In genomic region chr13:59997431-59997830, GRCm38 (mm10) we compare ENCODE assay signal across 19 mouse cellular contexts.
"Had no signal": no experiment of that assay in that cellular context is flagged by ENCODE, and none has a peak within 500 bp of the region (broad histone marks: within the 10 kb centered on the region; RNA-seq: fewer than 3 reads in every experiment).

No protein-coding gene starts in this region.

- ATAC-seq: intestine, embryonic 16.5 days; midbrain, embryonic 13.5 days; midbrain, embryonic 16.5 days had no signal

- H3K27me3 ChIP-seq: liver, embryonic 13.5 days; megakaryocyte, embryonic 14.5 days; midbrain, embryonic 13.5 days; neural tube, embryonic 13.5 days had no signal

- H3K9me3 ChIP-seq: liver, embryonic 13.5 days; megakaryocyte, embryonic 14.5 days; midbrain, embryonic 10.5 days; neural tube, embryonic 13.5 days had no signal

- H3K4me1 ChIP-seq: liver, embryonic 13.5 days; megakaryocyte, embryonic 14.5 days; neural tube, embryonic 13.5 days had no signal

- H3K4me3 ChIP-seq: layer of hippocampus, adult 2 months; liver, embryonic 13.5 days; megakaryocyte, embryonic 14.5 days; midbrain, embryonic 10.5 days; midbrain, embryonic 13.5 days; myocyte; neural tube, embryonic 13.5 days had no signal

- H3K27ac ChIP-seq: kidney, postnatal 0 days; layer of hippocampus, adult 2 months; liver, embryonic 13.5 days; midbrain, embryonic 10.5 days; midbrain, embryonic 13.5 days; neural tube, embryonic 13.5 days; stomach, postnatal 0 days had no signal

- H3K4me2 ChIP-seq: liver, embryonic 13.5 days; midbrain, embryonic 13.5 days; neural tube, embryonic 13.5 days had no signal

- H3K9ac ChIP-seq: liver, embryonic 13.5 days; midbrain, embryonic 13.5 days; neural tube, embryonic 13.5 days had no signal

- DNase-seq: kidney, adult 2 months; kidney, postnatal 25 days; layer of hippocampus, adult 9-11 months; liver, embryonic 13.5 days; lung, adult 2 months; lung, postnatal 14 days; retina, postnatal 1 day; right cerebral cortex, postnatal 25 days; thymus, postnatal 25 days had no signal

- H3K36me3 ChIP-seq: liver, embryonic 13.5 days; midbrain, embryonic 10.5 days; midbrain, embryonic 13.5 days; neural tube, embryonic 13.5 days had no signal
